7 mouse cellular contexts compared by ENCODE assay signal in genomic region chr5:138820717-138821332, GRCm38 (mm10). TPM values are rescaled to one million over a fixed set of nuclear protein-coding genes. Genes with fewer than 3 reads are reported as not detected.
DNase-seq lines count a peak whose midpoint lies in the region; ATAC-seq and TF ChIP-seq lines count a peak whose summit lies in the region.

No protein-coding gene starts in this region.

- ATAC-seq in heart, embryonic 16.5 days (replicated peaks; ENCODE audit: extremely low read depth, insufficient read depth, low FRiP score), result no peak; the same call in 1 of the 2 replicates
- ATAC-seq in liver, embryonic 16.5 days (ENCODE audit: low read depth), result no peak

- no peak for DNase-seq in ES-E14 (ENCODE audit: low read depth, low spot score)
- no peak for DNase-seq in thymus, postnatal 14 days
- DNase-seq in layer of hippocampus, adult 9-11 months, result no peak
- no peak for DNase-seq in thymus, adult 18-20 months

- WGBS in heart, embryonic 16.5 days, result 3% methylated on average over 39 of the region's 39 CpGs
- 3% methylated on average over 39 of the region's 39 CpGs for WGBS in liver, embryonic 16.5 days (ENCODE audit: insufficient replicate concordance)

- TF ChIP-seq CTCF in E14TG2a.4 (conservative IDR thresholded peaks at IDR 0.05; ENCODE audit: low read length), result no peak

- no peaks in the 10 kb centered on the region for H3K36me3 ChIP-seq in E14TG2a.4 (ENCODE audit: insufficient read depth, low read length)
- H3K36me3 ChIP-seq in ES-E14 (ENCODE audit: control insufficient read depth, insufficient read depth, low read length, poor library complexity, severe bottlenecking), result no peaks in the 10 kb centered on the region
- no peaks in the 10 kb centered on the region for H3K36me3 ChIP-seq in heart, embryonic 16.5 days (ENCODE audit: control insufficient read depth, insufficient read depth)
- H3K36me3 ChIP-seq in liver, embryonic 16.5 days (ENCODE audit: control insufficient read depth, insufficient read depth), result no peaks in the 10 kb centered on the region

- H3K4me3 ChIP-seq in E14TG2a.4 (replicated peaks; ENCODE audit: low read length) (peak overlapping the region; percentile 73), ES-E14 (ENCODE audit: insufficient read depth in 1 of 2, low read depth in 1 of 2, low read length in 2 of 2, poor library complexity in 1 of 2, severe bottlenecking in 1 of 2) (peak overlapping the region; percentile 31 to 70; a peak in 3 of 4 replicates)
- peak overlapping the region; percentile 49 for H3K4me3 ChIP-seq in heart, embryonic 16.5 days (ENCODE audit: low read length)
- H3K4me3 ChIP-seq in liver, embryonic 16.5 days (ENCODE audit: low read depth, low read length), result peak overlapping the region; percentile 17

- H3K9ac ChIP-seq in ES-E14 (ENCODE audit: insufficient read depth, low read depth, low read length, poor library complexity, severe bottlenecking), result no peak overlapping the region; the same call in 1 of the 2 replicates
- peak overlapping the region; percentile 54 for H3K9ac ChIP-seq in heart, embryonic 16.5 days (ENCODE audit: low read length)
- H3K9ac ChIP-seq in liver, embryonic 16.5 days (ENCODE audit: low read depth, low read length), result no peak overlapping the region

- H3K4me2 ChIP-seq in heart, embryonic 16.5 days (ENCODE audit: low read depth, low read length), result peak overlapping the region; percentile 78
- peak overlapping the region; percentile 37 for H3K4me2 ChIP-seq in liver, embryonic 16.5 days (ENCODE audit: low read depth, low read length)

- peaks cover 22% of the 10 kb centered on the region for H3K4me1 ChIP-seq in E14TG2a.4 (replicated peaks; ENCODE audit: low read depth, low read length)
- peaks cover 0 to 4% of the 10 kb centered on the region in 2 experiments; a peak in 1 of 4 replicates for H3K4me1 ChIP-seq in ES-E14 (ENCODE audit: control insufficient read depth in 2 of 2, insufficient read depth in 2 of 2, low read length in 2 of 2, poor library complexity in 1 of 2)
- no peaks in the 10 kb centered on the region for H3K4me1 ChIP-seq in heart, embryonic 16.5 days (ENCODE audit: control insufficient read depth, insufficient read depth, low read length)
- H3K4me1 ChIP-seq in liver, embryonic 16.5 days (ENCODE audit: control insufficient read depth, low read depth, low read length), result no peaks in the 10 kb centered on the region; the same call in 1 of the 2 replicates

- H3K27ac ChIP-seq in ES-E14 (ENCODE audit: insufficient read depth, low read depth, low read length, poor library complexity, severe bottlenecking), result no peak overlapping the region
- H3K27ac ChIP-seq in heart, embryonic 16.5 days (ENCODE audit: low read length), result no peak overlapping the region
- H3K27ac ChIP-seq in liver, embryonic 16.5 days (ENCODE audit: low read length), result no peak overlapping the region

- in situ Hi-C loops in ES-E14 (cut with MboI; ENCODE audit: low sequenced_read_pairs in 2 of 2, unreplicated experiment in 2 of 2), result no loop called here

- H3K9me3 ChIP-seq in E14TG2a.4 (ENCODE audit: low read length) (peaks cover 2% of the 10 kb centered on the region), ES-E14 (ENCODE audit: control insufficient read depth, insufficient read depth, low read depth, low read length) (no peaks in the 10 kb centered on the region)
- no peaks in the 10 kb centered on the region; the same call in 1 of the 2 replicates for H3K9me3 ChIP-seq in heart, embryonic 16.5 days (replicated peaks; ENCODE audit: control insufficient read depth, low read length)
- no peaks in the 10 kb centered on the region for H3K9me3 ChIP-seq in liver, embryonic 16.5 days (replicated peaks; ENCODE audit: control insufficient read depth, low read length)

- H3K27me3 ChIP-seq in E14TG2a.4 (ENCODE audit: insufficient read depth, low read length), result peaks cover 73% of the 10 kb centered on the region
- peaks cover 42% of the 10 kb centered on the region for H3K27me3 ChIP-seq in heart, embryonic 16.5 days (ENCODE audit: control insufficient read depth, insufficient read depth, low read length)
- peaks cover 44% of the 10 kb centered on the region for H3K27me3 ChIP-seq in liver, embryonic 16.5 days (ENCODE audit: control insufficient read depth, insufficient read depth, low read depth, low read length)

TF ChIP-seq in ES-E14, 5 proteins besides CTCF, POLR2A, EP300 and RAD21:
- TF ChIP-seq MAFK (IDR thresholded peaks at IDR 0.05; ENCODE audit: insufficient read depth, low read depth, low read length), result no peak
- no peak for TF ChIP-seq CHD2 (IDR thresholded peaks at IDR 0.05; ENCODE audit: low read depth, low read length)
- TF ChIP-seq ZNF384 (IDR thresholded peaks at IDR 0.05; ENCODE audit: low read depth, low read length), result no peak
- no peak for TF ChIP-seq HCFC1 (IDR thresholded peaks at IDR 0.05; ENCODE audit: borderline replicate concordance, insufficient read depth, low read length)
- TF ChIP-seq ZC3H11A (IDR thresholded peaks at IDR 0.05; ENCODE audit: borderline replicate concordance, low read depth, low read length), result no peak

RNA-seq across cellular contexts. Expression of gene Gm5294, which starts 0.9 kb away (rescaled TPM):
- not detected in 2 replicates for total RNA-seq in ES-E14 (2012; rRNA removed)
- 0.24 TPM in 1 of 2 replicates, not detected in the other for polyA plus RNA-seq in heart, embryonic 16.5 days (2015; fragmentation: Nextera tagmentation; extraction: Ambion mirVana)
- polyA plus RNA-seq in liver, embryonic 16.5 days (2015; fragmentation: Nextera tagmentation; extraction: Ambion mirVana), result not detected in 2 replicates

Comparison
In these comparisons a context has a peak if more than half of its experiments do, and no peak if none do; other contexts are left out.
1. H3K4me3 ChIP-seq: peak in every context shown above with its lines; median percentile 73 in E14TG2a.4; 50 in ES-E14; 49 in heart, embryonic 16.5 days; 17 in liver, embryonic 16.5 days.